Mouse (Mus musculus) CH12.LX (cell line): ENCODE measurements at regions not wholly inside any gene's neighbourhood (a gene's known extent, or its start where the extent isn't known, plus 50 kb on each side); places are given as distances from the start of the nearest gene placed in this dataset.

ENCODE experiments used
- CHD2 ChIP-seq: IDR thresholded peaks from 2 replicates; pipeline ENCODE4 v1.6.1; 2011; ENCODE audit warnings: low read length, improper control_type of control experiment
- CTCF ChIP-seq, 2 experiments: IDR thresholded peaks in 1 of 2; conservative IDR thresholded peaks in 1 of 2; 2 replicates each; pipeline ENCODE4 v1.5.1; 2011 to 2012; ENCODE audit warnings: low read depth in 2 of 2, low read length in 2 of 2, improper control_type of control experiment in 1 of 2, inconsistent platforms in 1 of 2, mild to moderate bottlenecking in 1 of 2, moderate library complexity in 1 of 2
- ETS1 ChIP-seq: conservative IDR thresholded peaks from 2 replicates; pipeline ENCODE4 v1.6.1; 2012; ENCODE audit warnings: low read depth, mild to moderate bottlenecking, inconsistent platforms, low read length, improper control_type of control experiment, moderate library complexity
- GABPA ChIP-seq: IDR thresholded peaks from 2 replicates; pipeline ENCODE4 v1.6.1; 2012; ENCODE audit warnings: low read depth, low read length, improper control_type of control experiment, inconsistent platforms; ENCODE audit not compliant: insufficient replicate concordance
- IRF4 ChIP-seq: IDR thresholded peaks from 2 replicates; pipeline ENCODE4 v1.6.1; 2014; ENCODE audit warnings: low read depth, mild to moderate bottlenecking, inconsistent platforms, low read length, improper control_type of control experiment
- JUND ChIP-seq: conservative IDR thresholded peaks from 2 replicates; pipeline ENCODE4 v1.6.1; 2011; ENCODE audit warnings: low read depth, low read length, improper control_type of control experiment
- MAFK ChIP-seq: IDR thresholded peaks from 2 replicates; pipeline ENCODE4 v1.6.1; 2011; ENCODE audit warnings: low read length, improper control_type of control experiment; ENCODE audit not compliant: insufficient replicate concordance
- MXI1 ChIP-seq: IDR thresholded peaks from 2 replicates; pipeline ENCODE4 v1.6.1; 2011; ENCODE audit warnings: mild to moderate bottlenecking, low read depth, low read length, improper control_type of control experiment
- PAX5 ChIP-seq: IDR thresholded peaks from 2 replicates; pipeline ENCODE4 v1.6.1; 2012; ENCODE audit warnings: low read length, inconsistent platforms, mixed read lengths
- POLR2A ChIP-seq: IDR thresholded peaks from 2 replicates; pipeline ENCODE4 v1.6.1; 2011; ENCODE audit warnings: low read depth, mild to moderate bottlenecking, improper control_type of control experiment, low read length
- TBP ChIP-seq: conservative IDR thresholded peaks from 2 replicates; pipeline ENCODE4 v1.6.1; 2011; ENCODE audit warnings: low read depth, low read length, improper control_type of control experiment
- TCF12 ChIP-seq: IDR thresholded peaks from 2 replicates; pipeline ENCODE4 v1.6.1; 2014; ENCODE audit warnings: low read depth, mild to moderate bottlenecking, inconsistent platforms, low read length, improper control_type of control experiment
- ZC3H11A ChIP-seq: IDR thresholded peaks from 2 replicates; pipeline ENCODE4 v1.6.1; 2012; ENCODE audit warnings: low read depth, mild to moderate bottlenecking, inconsistent platforms, low read length, improper control_type of control experiment

GRCm38 (mm10) chr11:38386958-38387357 lies 1151.2 kb upstream of the Tenm2 start:
- no peak for TF ChIP-seq CTCF (conservative IDR thresholded peaks at IDR 0.05 in 1 of 2, IDR thresholded peaks at IDR 0.05 in 1 of 2; ENCODE audit: low read depth in 2 of 2, low read length in 2 of 2)
- TF ChIP-seq POLR2A, result no peak
- no peak for TF ChIP-seq PAX5
- no peak for TF ChIP-seq GABPA
- TF ChIP-seq ETS1, result no peak
- TF ChIP-seq JUND, result no peak
- TF ChIP-seq MAFK, result no peak
- TF ChIP-seq MXI1, result no peak
- TF ChIP-seq CHD2, result no peak
- no peak for TF ChIP-seq TCF12
- no peak for TF ChIP-seq ZC3H11A
- no peak for TF ChIP-seq TBP
- no peak for TF ChIP-seq IRF4
